9 mouse cellular contexts compared by ENCODE assay signal in genomic region chr5:28462741-28463590, GRCm38 (mm10). TPM values are rescaled to one million over a fixed set of nuclear protein-coding genes. Genes with fewer than 3 reads are reported as not detected.
DNase-seq lines count a peak whose midpoint lies in the region; ATAC-seq and TF ChIP-seq lines count a peak whose summit lies in the region.
"Had no signal": no experiment of that assay in that cellular context is flagged by ENCODE, and none has a peak within 500 bp of the region (broad histone marks: within the 10 kb centered on the region; RNA-seq: fewer than 3 reads in every experiment).

No protein-coding gene starts in this region.

- 4% methylated on average over 33 of the region's 33 CpGs for WGBS in liver, embryonic 11.5 days
- WGBS in liver, embryonic 12.5 days (ENCODE audit: insufficient replicate concordance) = 4% methylated on average over 33 of the region's 33 CpGs
- under 1% methylated on average over 33 of the region's 33 CpGs for WGBS in hindbrain, embryonic 14.5 days
- 2% methylated on average over 33 of the region's 33 CpGs for WGBS in lung, embryonic 14.5 days
- WGBS in stomach, embryonic 14.5 days = 3% methylated on average over 33 of the region's 33 CpGs

- H3K4me2 ChIP-seq in liver, embryonic 11.5 days = 0 out of 2 replicates have a peak overlapping the region, but pooled peaks have one; percentile 10
- no peak overlapping the region for H3K4me2 ChIP-seq in liver, embryonic 12.5 days
- H3K4me2 ChIP-seq in hindbrain, embryonic 14.5 days (replicated peaks) = peak overlapping the region; percentile 95
- H3K4me2 ChIP-seq in lung, embryonic 14.5 days = peak overlapping the region; percentile 71
- H3K4me2 ChIP-seq in stomach, embryonic 14.5 days (replicated peaks; ENCODE audit: low read depth, low read length) = peak overlapping the region; percentile 79

- no peak overlapping the region for H3K4me3 ChIP-seq in liver, embryonic 11.5 days (ENCODE audit: low read depth, low read length)
- H3K4me3 ChIP-seq in liver, embryonic 12.5 days = no peak overlapping the region
- H3K4me3 ChIP-seq in hindbrain, embryonic 14.5 days (replicated peaks; ENCODE audit: low read length) = peak overlapping the region; percentile 60
- H3K4me3 ChIP-seq in lung, embryonic 14.5 days (ENCODE audit: low read depth, low read length) = peak overlapping the region; percentile 57
- H3K4me3 ChIP-seq in stomach, embryonic 14.5 days (ENCODE audit: low read depth, low read length) = peak overlapping the region; percentile 60
- no peak overlapping the region for H3K4me3 ChIP-seq in layer of hippocampus, adult 2 months
- no peak overlapping the region for H3K4me3 ChIP-seq in gastrocnemius, adult 2 months

- H3K36me3 ChIP-seq in liver, embryonic 11.5 days (ENCODE audit: control insufficient read depth, insufficient read depth, low read length) = no peaks in the 10 kb centered on the region
- H3K36me3 ChIP-seq in liver, embryonic 12.5 days = no peaks in the 10 kb centered on the region
- H3K36me3 ChIP-seq in hindbrain, embryonic 14.5 days (replicated peaks; ENCODE audit: control insufficient read depth, insufficient read depth) = no peaks in the 10 kb centered on the region
- no peaks in the 10 kb centered on the region for H3K36me3 ChIP-seq in lung, embryonic 14.5 days (ENCODE audit: insufficient read depth)
- no peaks in the 10 kb centered on the region for H3K36me3 ChIP-seq in stomach, embryonic 14.5 days (ENCODE audit: control insufficient read depth, insufficient read depth, low read length)

- no peak overlapping the region for H3K9ac ChIP-seq in liver, embryonic 11.5 days (ENCODE audit: low read depth, low read length)
- no peak overlapping the region for H3K9ac ChIP-seq in liver, embryonic 12.5 days
- 0 out of 2 replicates have a peak overlapping the region, but pooled peaks have one; percentile 35 for H3K9ac ChIP-seq in hindbrain, embryonic 14.5 days
- H3K9ac ChIP-seq in lung, embryonic 14.5 days = peak overlapping the region; percentile 71
- peak overlapping the region; percentile 65; the same call in 1 of the 2 replicates for H3K9ac ChIP-seq in stomach, embryonic 14.5 days (replicated peaks; ENCODE audit: low read depth, low read length)

- H3K9me3 ChIP-seq in liver, embryonic 11.5 days (ENCODE audit: control insufficient read depth, low read length) = no peaks in the 10 kb centered on the region
- H3K9me3 ChIP-seq in liver, embryonic 12.5 days (replicated peaks) = no peaks in the 10 kb centered on the region
- no peaks in the 10 kb centered on the region for H3K9me3 ChIP-seq in hindbrain, embryonic 14.5 days (ENCODE audit: control insufficient read depth, low read length)
- no peaks in the 10 kb centered on the region for H3K9me3 ChIP-seq in lung, embryonic 14.5 days (ENCODE audit: low read depth, low read length)
- no peaks in the 10 kb centered on the region for H3K9me3 ChIP-seq in stomach, embryonic 14.5 days (ENCODE audit: control insufficient read depth, low read depth, low read length)

- intact Hi-C loops in gastrocnemius, adult 2 months (cut with DNase I) = no loop called here

- H3K27me3 ChIP-seq in liver, embryonic 11.5 days (replicated peaks; ENCODE audit: control insufficient read depth, insufficient read depth, low read length) = peaks cover 100% of the 10 kb centered on the region
- H3K27me3 ChIP-seq in liver, embryonic 12.5 days (replicated peaks) = peaks cover 100% of the 10 kb centered on the region
- peaks cover 96% of the 10 kb centered on the region for H3K27me3 ChIP-seq in hindbrain, embryonic 14.5 days (ENCODE audit: control insufficient read depth, insufficient read depth, low read length)
- peaks cover 98% of the 10 kb centered on the region for H3K27me3 ChIP-seq in lung, embryonic 14.5 days (ENCODE audit: insufficient read depth, low read length)
- peaks cover 83% of the 10 kb centered on the region for H3K27me3 ChIP-seq in stomach, embryonic 14.5 days (ENCODE audit: control insufficient read depth, insufficient read depth, low read length)

- H3K27ac ChIP-seq in liver, embryonic 11.5 days (ENCODE audit: low read depth, low read length) = no peak overlapping the region
- H3K27ac ChIP-seq in liver, embryonic 12.5 days = no peak overlapping the region
- no peak overlapping the region for H3K27ac ChIP-seq in hindbrain, embryonic 14.5 days
- H3K27ac ChIP-seq in lung, embryonic 14.5 days (ENCODE audit: low read depth) = peak overlapping the region; percentile 98
- peak overlapping the region; percentile 82 for H3K27ac ChIP-seq in stomach, embryonic 14.5 days (ENCODE audit: low read length)
- no peak overlapping the region for H3K27ac ChIP-seq in layer of hippocampus, adult 2 months
- no peak overlapping the region for H3K27ac ChIP-seq in gastrocnemius, adult 2 months

- no peak for TF ChIP-seq CTCF in lung, embryonic 14.5 days (IDR thresholded peaks at IDR 0.05; ENCODE audit: low read depth)
- no peak for TF ChIP-seq CTCF in layer of hippocampus, adult 2 months (conservative IDR thresholded peaks at IDR 0.05)
- TF ChIP-seq CTCF in gastrocnemius, adult 2 months (IDR thresholded peaks at IDR 0.05) = no peak

- peak; percentile 36 for DNase-seq in liver, embryonic 11.5 days (ENCODE audit: low spot score)
- DNase-seq in hindbrain, embryonic 14.5 days (ENCODE audit: low spot score) = peak; percentile 50
- DNase-seq in lung, embryonic 14.5 days = peak; percentile 53
- DNase-seq in cerebellum, postnatal 25 days = no peak
- DNase-seq in layer of hippocampus, adult 2 months (ENCODE audit: low spot score in 2 of 2) = no peak
- DNase-seq in gastrocnemius, adult 2 months = no peak

- no peak for ATAC-seq in liver, embryonic 11.5 days (replicated peaks; ENCODE audit: low FRiP score)
- no peak for ATAC-seq in liver, embryonic 12.5 days
- no peak for ATAC-seq in hindbrain, embryonic 14.5 days (ENCODE audit: low FRiP score)
- ATAC-seq in lung, embryonic 14.5 days (ENCODE audit: insufficient read depth) = no peak
- no peak for ATAC-seq in stomach, embryonic 14.5 days (ENCODE audit: insufficient number of reproducible peaks, insufficient read depth, low FRiP score, low read depth)
- ATAC-seq: Patski had no signal

- H3K4me1 ChIP-seq in liver, embryonic 11.5 days (replicated peaks; ENCODE audit: control insufficient read depth, insufficient read depth, low read length) = peaks cover 3% of the 10 kb centered on the region; the same call in 1 of the 2 replicates
- peaks cover 4% of the 10 kb centered on the region; the same call in 1 of the 2 replicates for H3K4me1 ChIP-seq in liver, embryonic 12.5 days
- H3K4me1 ChIP-seq in hindbrain, embryonic 14.5 days (replicated peaks; ENCODE audit: control insufficient read depth, insufficient read depth, low read length) = peaks cover 18% of the 10 kb centered on the region
- no peaks in the 10 kb centered on the region for H3K4me1 ChIP-seq in lung, embryonic 14.5 days (ENCODE audit: insufficient read depth)
- peaks cover 9% of the 10 kb centered on the region; the same call in 1 of the 2 replicates for H3K4me1 ChIP-seq in stomach, embryonic 14.5 days (ENCODE audit: control insufficient read depth, insufficient read depth, low read length)

RNA-seq across cellular contexts. Expression of gene Shh, which starts 4.1 kb away (rescaled TPM):
- 0.14 and 0.21 TPM in 2 replicates for polyA plus RNA-seq in liver, embryonic 11.5 days (2014; fragmentation: Nextera tagmentation; extraction: Ambion mirVana)
- not detected in 2 replicates for polyA plus RNA-seq in liver, embryonic 12.5 days (2016; fragmentation: Nextera tagmentation; extraction: Ambion mirVana)
- polyA plus RNA-seq in hindbrain, embryonic 14.5 days (2014; fragmentation: Nextera tagmentation; extraction: Ambion mirVana) = 1.3 and 1.4 TPM in 2 replicates
- polyA plus RNA-seq in lung, embryonic 14.5 days (2014; fragmentation: Nextera tagmentation; extraction: Ambion mirVana) = 5.9 and 6.3 TPM in 2 replicates
- 4.6 and 5.3 TPM in 2 replicates for polyA plus RNA-seq in stomach, embryonic 14.5 days (2014; fragmentation: Nextera tagmentation; extraction: Ambion mirVana)
- total RNA-seq in layer of hippocampus, adult 2 months (2021) = 1 to 10 TPM; 1.1 to 1.4 TPM
- total RNA-seq in gastrocnemius, adult 2 months (2021) = not detected

Comparison
In these comparisons a context has a peak if more than half of its experiments do, and no peak if none do; other contexts are left out.
1. DNase-seq: peak in liver, embryonic 11.5 days (single experiment), hindbrain, embryonic 14.5 days (single experiment) and lung, embryonic 14.5 days (single experiment); none in cerebellum, postnatal 25 days (0 of 2), layer of hippocampus, adult 2 months (0 of 2) and gastrocnemius, adult 2 months (single experiment).
2. H3K27ac ChIP-seq: peak in lung, embryonic 14.5 days (single experiment) and stomach, embryonic 14.5 days (single experiment); none in liver, embryonic 11.5 days (single experiment), liver, embryonic 12.5 days (single experiment), hindbrain, embryonic 14.5 days (single experiment), layer of hippocampus, adult 2 months (single experiment) and gastrocnemius, adult 2 months (single experiment).
3. H3K4me3 ChIP-seq: peak in hindbrain, embryonic 14.5 days (single experiment), lung, embryonic 14.5 days (single experiment) and stomach, embryonic 14.5 days (single experiment); none in liver, embryonic 11.5 days (single experiment), liver, embryonic 12.5 days (single experiment), layer of hippocampus, adult 2 months (single experiment) and gastrocnemius, adult 2 months (single experiment).
4. H3K9ac ChIP-seq: peak in hindbrain, embryonic 14.5 days (single experiment), lung, embryonic 14.5 days (single experiment) and stomach, embryonic 14.5 days (single experiment); none in liver, embryonic 11.5 days (single experiment) and liver, embryonic 12.5 days (single experiment).